Mouse (Mus musculus): Measurements from ENCODE around the gene Pknox2.

Pknox2 gene

GRCm38 (mm10) chr9:36883569-36883968 lies 263.6 kb downstream of the Pknox2 start:
- no peak for DNase-seq (ENCODE audit: low spot score)

- DNase-seq (ENCODE audit: low spot score), result no peak
Observed at GRCm38 (mm10) chr9:36882034-36882745, 265.0 kb downstream of the Pknox2 start.

GRCm38 (mm10) chr9:36881615-36882014 lies 265.6 kb downstream of the Pknox2 start:
- no peak for DNase-seq (ENCODE audit: low spot score)

- DNase-seq (ENCODE audit: low spot score), result no peak
Observed at GRCm38 (mm10) chr9:36876787-36877186, 270.4 kb downstream of the Pknox2 start.

- DNase-seq (ENCODE audit: low spot score), result no peak
Observed at GRCm38 (mm10) chr9:36876313-36876712, 270.9 kb downstream of the Pknox2 start.

- no peak for DNase-seq (ENCODE audit: low spot score)
Observed at GRCm38 (mm10) chr9:36873796-36874195, 273.4 kb downstream of the Pknox2 start.

GRCm38 (mm10) chr9:36870263-36870662 lies 276.9 kb downstream of the Pknox2 start:
- DNase-seq (ENCODE audit: low spot score), result no peak

- no peak for DNase-seq (ENCODE audit: low spot score)
Observed at GRCm38 (mm10) chr9:36868662-36869061, 278.5 kb downstream of the Pknox2 start.

GRCm38 (mm10) chr9:36864862-36865813 lies 282.1 kb downstream of the Pknox2 start:
- no peak for DNase-seq (ENCODE audit: low spot score)

- no peak for DNase-seq (ENCODE audit: low spot score)
Observed at GRCm38 (mm10) chr9:36863694-36864093, 283.5 kb downstream of the Pknox2 start.

- DNase-seq (ENCODE audit: low spot score), result no peak
Observed at GRCm38 (mm10) chr9:36862576-36862975, 284.6 kb downstream of the Pknox2 start.

- DNase-seq (ENCODE audit: low spot score), result no peak
Observed at GRCm38 (mm10) chr9:36858677-36859076, 288.5 kb downstream of the Pknox2 start.

GRCm38 (mm10) chr9:36857476-36858117 lies 289.6 kb downstream of the Pknox2 start:
- no peak for DNase-seq (ENCODE audit: low spot score)

- DNase-seq (ENCODE audit: low spot score), result no peak
Observed at GRCm38 (mm10) chr9:36856351-36856750, 290.9 kb downstream of the Pknox2 start.

- no peak for DNase-seq (ENCODE audit: low spot score)
Observed at GRCm38 (mm10) chr9:36852175-36852574, 295.0 kb downstream of the Pknox2 start.

GRCm38 (mm10) chr9:36850091-36850490 lies 297.1 kb downstream of the Pknox2 start:
- no peak for DNase-seq (ENCODE audit: low spot score)

- no peak for DNase-seq (ENCODE audit: low spot score)
Observed at GRCm38 (mm10) chr9:36848661-36849060, 298.5 kb downstream of the Pknox2 start.

- DNase-seq (ENCODE audit: low spot score), result no peak
Observed at GRCm38 (mm10) chr9:36846346-36846745, 300.9 kb downstream of the Pknox2 start.
